Mouse (Mus musculus) gastrocnemius, postnatal 10 days (tissue): ENCODE data around the gene Gpr141. TPM values are rescaled to one million over a fixed set of nuclear protein-coding genes. Genes with fewer than 3 reads are reported as not detected.
A peak's percentile ranks its signal among the peaks of the same experiment; 100 is the strongest.

Source experiments
- DNase-seq: peaks from one replicate; pipeline ENCODE4 v3.0.0; 2021; ENCODE audit warnings: mixed read lengths
- total RNA-seq, 2 experiments: library from RNA; stranded (reverse); gene quantifications; 2 replicates each; pipeline ENCODE4 v1.2.3; 2021

Gpr141 gene
- total RNA-seq, 2 experiments from 2014 or later: 0.14 TPM; not detected in 1

DNA sequence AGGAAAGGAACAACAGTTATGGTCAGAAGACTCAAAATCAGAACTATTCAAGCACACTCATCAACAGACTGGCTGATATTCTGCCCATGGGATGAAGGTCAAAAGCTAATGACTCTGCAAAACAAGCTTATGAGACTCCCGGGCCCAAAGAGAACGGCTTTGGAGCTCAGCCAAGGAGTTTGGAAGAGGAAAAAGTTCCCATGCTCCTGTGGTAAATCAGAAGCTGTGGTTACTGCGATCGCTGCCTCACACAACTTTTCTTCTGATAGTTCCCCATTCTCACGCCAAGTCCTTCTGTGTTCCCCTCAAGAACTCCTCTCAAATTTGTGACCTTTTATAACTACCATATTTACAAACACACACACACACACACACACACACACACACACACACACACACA, 105.1 kb downstream of the Gpr141 start:
- peak; percentile 17 for DNase-seq

GRCm38 (mm10) chr13:19717201-19717600, 106.9 kb downstream of the Gpr141 start:
- DNase-seq: no peak

- DNase-seq: no peak
Measured at GRCm38 (mm10) chr13:19703806-19704205, 120.3 kb downstream of the Gpr141 start.

- no peak for DNase-seq
Measured at GRCm38 (mm10) chr13:19701443-19702078, 122.5 kb downstream of the Gpr141 start.

DNA sequence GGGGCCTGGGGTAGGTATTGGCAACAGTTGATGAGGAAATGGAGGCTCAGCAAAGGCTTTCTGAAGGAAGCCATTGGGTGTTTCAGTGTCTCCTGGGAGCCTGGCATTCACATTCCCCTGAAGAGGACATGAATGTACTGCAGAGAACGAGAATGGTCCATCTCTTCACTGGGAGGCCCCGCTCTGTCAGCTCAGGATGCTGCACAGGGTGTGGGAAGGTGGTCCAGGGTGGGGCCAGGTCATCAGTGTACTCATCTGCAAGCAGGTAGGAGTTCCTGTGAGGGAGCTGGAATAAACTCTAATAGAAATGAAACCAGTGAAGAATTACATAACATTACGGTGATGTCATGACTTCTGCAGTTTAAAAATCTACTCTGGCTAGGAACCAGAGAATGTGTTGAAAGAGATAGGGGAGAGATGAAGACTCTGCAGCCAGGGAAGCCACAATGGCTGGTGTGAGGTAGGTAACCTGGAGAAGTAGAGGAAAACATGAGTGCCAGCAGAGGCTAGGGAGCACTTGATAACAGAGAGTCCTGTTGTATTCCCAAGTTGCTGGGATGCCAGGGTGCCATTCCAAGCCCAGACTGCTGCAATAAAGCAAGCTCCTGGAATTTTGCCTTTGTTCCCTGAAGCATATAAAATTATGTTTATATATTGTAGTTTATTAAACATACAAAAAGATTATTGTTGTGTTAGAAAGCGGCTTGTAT, 123.2 kb downstream of the Gpr141 start:
- no peak for DNase-seq

Other genes with a start within 250 kb of the Gpr141 start
- gene Epdr1, start 204.3 kb downstream of the Gpr141 start, total RNA-seq: 10 to 100 TPM; 54.0 to 55.1 TPM
- gene Sfrp4, start 201.2 kb downstream of the Gpr141 start, total RNA-seq: 10 to 100 TPM; 19.9 to 40.5 TPM
- gene Nme8, start 126.5 kb downstream of the Gpr141 start, total RNA-seq: not detected